Mouse (Mus musculus) activated CD4-positive, CD25-positive, alpha-beta regulatory T cell, adult 4 months (primary cell): Measurements from ENCODE around the gene 2510039O18Rik. TPM values are rescaled to one million over a fixed set of nuclear protein-coding genes. Genes with fewer than 3 reads are reported as not detected.

ENCODE experiments used
- ATAC-seq: one replicate; pipeline ENCODE4 v1.8.0; 2017
- polyA plus RNA-seq, 2 experiments: library from polyadenylated mRNA; unstranded; fragments of 100-300 nt; shearing (Covaris generic); gene quantifications; one replicate each; pipeline ENCODE4 v1.2.1; 2017

2510039O18Rik gene
- polyA plus RNA-seq, 2 experiments from 2014 or later = 8.9 to 11.4 TPM

GRCm38 (mm10) chr4:147937021-147937420 is 3.7 kb upstream of the 2510039O18Rik start:
- no peak for ATAC-seq

GRCm38 (mm10) chr4:147937486-147937885 is 3.2 kb upstream of the 2510039O18Rik start:
- no peak for ATAC-seq

GRCm38 (mm10) chr4:147938148-147939096 is 2.3 kb upstream of the 2510039O18Rik start:
- ATAC-seq = no peak

- no peak for ATAC-seq
Measured at GRCm38 (mm10) chr4:147940111-147940510, 584 bp upstream of the 2510039O18Rik start.

- peak; percentile 30 for ATAC-seq
Measured at GRCm38 (mm10) chr4:147941045-147942020, 638 bp downstream of the 2510039O18Rik start.

GRCm38 (mm10) chr4:147943005-147943404 is 2.3 kb downstream of the 2510039O18Rik start:
- ATAC-seq = no peak

GRCm38 (mm10) chr4:147947511-147947910 is 6.8 kb downstream of the 2510039O18Rik start:
- no peak for ATAC-seq

- peak; percentile 69 for ATAC-seq
Measured at GRCm38 (mm10) chr4:147953590-147953989, 12.9 kb downstream of the 2510039O18Rik start.

GRCm38 (mm10) chr4:147957141-147957540 is 16.4 kb downstream of the 2510039O18Rik start:
- ATAC-seq = no peak

GRCm38 (mm10) chr4:147959881-147960831 is 19.5 kb downstream of the 2510039O18Rik start:
- peak; percentile 93 for ATAC-seq

GRCm38 (mm10) chr4:147962781-147963180 is 22.1 kb downstream of the 2510039O18Rik start:
- ATAC-seq = no peak

GRCm38 (mm10) chr4:147963623-147964022 is 22.9 kb downstream of the 2510039O18Rik start:
- ATAC-seq = no peak

GRCm38 (mm10) chr4:147965712-147966111 is 25.0 kb downstream of the 2510039O18Rik start:
- ATAC-seq = no peak

- ATAC-seq = no peak
Measured at GRCm38 (mm10) chr4:147968816-147969215, 28.1 kb downstream of the 2510039O18Rik start.

- ATAC-seq = no peak
Measured at GRCm38 (mm10) chr4:147969337-147969736, 28.6 kb downstream of the 2510039O18Rik start.

- ATAC-seq = no peak
Measured at GRCm38 (mm10) chr4:147976237-147976636, 35.5 kb downstream of the 2510039O18Rik start.

- no peak for ATAC-seq
Measured at GRCm38 (mm10) chr4:147977726-147978125, 37.0 kb downstream of the 2510039O18Rik start.

- ATAC-seq = no peak
Measured at GRCm38 (mm10) chr4:147978391-147978790, 37.7 kb downstream of the 2510039O18Rik start.

- no peak for ATAC-seq
Measured at GRCm38 (mm10) chr4:147979441-147979860, 38.8 kb downstream of the 2510039O18Rik start.

- ATAC-seq = no peak
Measured at GRCm38 (mm10) chr4:147985205-147986132, 44.8 kb downstream of the 2510039O18Rik start, which contains the start of gene Nppb. Gene Nppb (plus strand): TSS chr4:147985788.
